Mouse (Mus musculus) cerebral cortex, adult 2 months (tissue): Measurements from ENCODE around the gene Gm15737.

ENCODE experiments used
- WGBS: fragments of 180-500 bp; shearing (Covaris S2); methylation state at CpG from one replicate; pipeline ENCODE4 v1.1.7; 2018; 5-methylcytosine and 5-hydroxymethylcytosine counted together

Gene Gm15737

DNA sequence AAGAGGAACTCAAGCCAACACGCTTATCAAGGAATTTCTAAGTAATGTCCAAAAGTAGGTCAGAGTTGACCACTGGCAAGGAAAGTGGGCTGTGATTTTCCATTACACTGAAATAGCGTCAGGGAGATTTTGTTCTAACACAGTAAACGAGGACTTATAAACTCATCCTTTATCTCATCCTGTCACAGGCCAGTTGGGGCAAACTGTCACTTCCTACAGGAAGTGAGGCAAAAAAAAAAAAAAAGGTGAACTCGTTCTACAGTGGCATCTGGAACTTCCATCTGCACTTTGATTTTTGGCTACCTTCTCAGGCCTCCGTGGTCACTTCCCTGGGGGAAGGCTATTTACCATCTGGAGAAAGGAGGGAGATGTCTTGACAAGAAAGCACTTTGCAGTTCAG is 5.7 kb downstream of the Gm15737 start:
- WGBS: 56% methylated on average over 5 of the region's 5 CpGs

DNA sequence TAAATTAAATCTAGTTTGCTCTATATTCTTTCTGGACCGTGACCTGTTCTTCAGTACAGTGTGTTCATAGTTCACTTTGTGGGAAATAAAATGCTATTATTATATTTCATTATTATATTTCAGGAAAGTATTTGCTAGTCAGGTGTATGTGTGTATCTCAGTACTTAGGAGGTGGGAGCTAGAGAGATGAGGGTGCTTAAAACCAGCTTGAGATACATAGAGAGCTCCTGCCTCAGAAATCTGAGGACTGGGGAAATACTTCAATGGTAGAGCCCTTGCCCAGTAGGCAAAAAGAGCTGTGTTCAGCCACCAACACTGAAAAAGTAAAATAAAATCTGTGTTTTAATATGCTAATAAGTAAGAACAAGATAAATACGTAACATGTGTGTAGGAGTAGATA is 6.2 kb downstream of the Gm15737 start:
- WGBS: 86% methylated on average over 2 of the region's 2 CpGs

DNA sequence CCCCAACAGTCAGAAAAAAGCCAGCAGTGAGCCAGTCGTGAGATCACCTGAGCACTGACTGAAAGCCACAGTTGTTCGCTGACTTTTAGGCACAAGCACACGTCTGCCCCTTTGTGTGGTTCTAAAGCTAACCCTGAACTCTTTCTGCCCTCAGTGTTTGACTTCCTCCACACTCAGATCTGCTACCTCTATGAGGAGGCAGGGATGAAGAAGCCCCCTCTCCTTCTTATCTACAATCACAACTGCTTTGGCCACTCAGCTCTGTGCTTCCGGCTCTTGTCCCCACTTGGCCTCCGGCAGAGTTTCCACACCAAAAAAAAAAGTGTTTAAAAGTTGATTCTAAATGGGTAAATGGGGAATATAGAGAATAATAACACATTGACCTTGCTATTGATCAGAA is 7.0 kb downstream of the Gm15737 start:
- 78% methylated on average over 5 of the region's 5 CpGs for WGBS

DNA sequence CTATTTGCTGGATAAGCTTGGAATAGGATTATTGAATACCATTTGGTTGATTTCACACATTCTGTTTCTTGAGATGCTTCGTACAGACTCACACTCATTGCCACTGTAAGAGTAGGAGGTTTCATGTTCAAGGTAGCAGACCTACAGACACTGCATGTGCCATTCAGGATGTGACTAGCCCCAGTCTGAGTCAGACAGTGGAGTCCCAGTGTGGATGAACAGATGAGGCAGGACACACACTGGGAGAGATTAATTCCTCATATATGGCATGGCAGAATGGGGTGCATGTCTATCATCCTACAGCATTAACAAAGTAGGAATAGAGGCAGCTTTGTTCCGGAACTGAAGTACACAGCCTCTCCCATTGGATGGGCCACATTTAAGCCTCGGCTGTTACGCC is 8.1 kb downstream of the Gm15737 start:
- WGBS: 86% methylated on average over 4 of the region's 4 CpGs

DNA sequence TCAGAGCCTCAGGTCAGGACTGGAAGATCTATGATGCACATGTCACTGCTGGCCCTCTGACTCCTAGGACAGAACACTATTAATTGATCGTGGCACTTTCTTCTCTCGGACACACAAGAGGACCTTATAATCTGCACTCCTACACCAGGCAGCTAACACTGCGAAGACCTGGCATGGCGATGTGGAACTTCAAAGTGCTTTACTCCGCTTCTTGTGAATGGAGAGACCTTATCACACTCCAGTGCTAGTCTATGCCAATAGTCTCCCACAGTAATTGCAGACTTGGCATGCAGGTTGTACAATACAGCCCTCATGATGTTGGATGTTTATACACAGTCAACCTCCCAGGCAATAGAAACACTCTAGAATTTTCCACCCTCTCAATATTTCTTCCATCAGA is 9.6 kb downstream of the Gm15737 start:
- 93% methylated on average over 5 of the region's 5 CpGs for WGBS

DNA sequence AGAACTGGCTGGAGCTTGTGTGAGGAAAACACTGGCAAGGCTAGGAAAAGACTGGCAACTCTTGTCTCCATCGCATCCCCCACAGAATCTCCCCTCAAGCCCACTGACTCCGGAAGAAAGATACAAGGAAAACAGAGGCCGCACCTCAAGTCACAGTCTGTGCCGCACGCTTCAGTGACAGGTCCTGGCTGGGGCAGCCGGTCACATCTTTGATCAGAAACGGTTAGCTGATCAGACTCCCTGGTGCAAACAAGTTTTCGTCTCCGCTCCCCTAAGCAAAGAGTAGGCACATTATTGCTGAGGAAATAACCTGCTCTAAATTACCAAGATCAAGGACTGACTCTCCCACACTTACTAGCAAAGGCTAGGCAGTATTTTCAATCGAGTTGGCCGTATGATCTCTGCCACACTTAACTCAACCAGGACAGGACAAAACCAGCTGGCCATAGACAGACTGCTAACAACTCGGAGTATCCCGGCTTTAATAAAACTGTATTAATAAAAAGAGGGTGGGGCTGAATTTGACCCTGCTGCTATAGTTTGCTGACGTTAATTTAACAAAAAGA is 10.6 kb downstream of the Gm15737 start:
- 91% methylated on average over 14 of the region's 14 CpGs for WGBS

DNA sequence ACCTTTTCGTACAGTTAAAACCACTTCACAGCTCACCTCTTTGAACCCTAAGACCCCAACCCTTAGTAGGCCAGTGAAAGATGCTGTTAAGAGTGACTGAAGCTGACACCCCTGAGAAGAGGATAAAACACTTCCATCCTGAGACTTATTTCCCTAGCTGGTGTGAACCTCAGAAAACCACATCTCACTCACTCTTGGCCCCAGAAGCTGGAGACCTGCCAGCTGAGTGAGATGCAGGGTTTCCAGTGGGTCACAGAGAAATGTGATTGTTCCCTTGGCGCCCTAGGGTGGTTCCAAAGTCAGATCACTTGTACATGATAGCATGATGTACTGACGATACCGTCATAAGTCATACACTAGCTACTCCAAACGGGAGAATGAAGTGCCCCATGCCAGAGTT is 13.3 kb downstream of the Gm15737 start:
- 92% methylated on average over 5 of the region's 5 CpGs for WGBS

DNA sequence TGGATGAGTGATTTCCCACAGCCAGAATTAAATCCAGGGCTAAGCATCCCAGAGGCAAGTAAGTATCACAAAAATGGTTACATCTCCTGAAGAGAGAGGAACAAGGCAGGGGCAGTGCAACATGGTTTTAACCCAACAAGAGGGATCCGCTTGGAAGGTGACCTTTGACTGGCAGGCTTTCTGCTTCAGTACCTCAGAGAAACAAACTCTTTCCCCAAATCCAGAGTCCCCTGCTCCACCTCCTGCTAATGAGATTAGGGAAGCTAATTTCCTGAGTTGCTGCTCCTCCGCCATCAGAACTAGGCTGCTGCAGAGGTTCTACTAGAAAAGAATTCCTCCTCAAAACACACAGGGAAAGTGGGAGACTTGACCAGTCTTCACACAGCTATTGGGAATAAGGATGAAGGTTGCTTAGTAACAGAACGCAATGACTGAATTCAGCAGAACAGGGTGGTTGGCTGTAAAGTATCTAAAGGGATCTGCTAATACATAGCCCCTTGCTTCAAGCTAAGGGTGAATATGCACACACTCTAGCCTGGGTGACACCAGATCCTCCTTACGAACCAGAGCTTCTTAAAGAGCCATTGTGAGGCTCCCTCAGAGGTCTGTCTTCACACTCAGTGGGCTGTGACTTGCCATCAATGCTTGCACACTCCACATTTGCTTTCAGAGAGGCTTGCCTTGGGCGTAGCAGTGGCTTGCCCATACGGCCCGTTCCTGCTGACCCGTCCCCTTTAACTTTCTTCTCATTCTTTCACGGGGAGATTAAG is 14.2 kb downstream of the Gm15737 start:
- 63% methylated on average over 9 of the region's 9 CpGs for WGBS

DNA sequence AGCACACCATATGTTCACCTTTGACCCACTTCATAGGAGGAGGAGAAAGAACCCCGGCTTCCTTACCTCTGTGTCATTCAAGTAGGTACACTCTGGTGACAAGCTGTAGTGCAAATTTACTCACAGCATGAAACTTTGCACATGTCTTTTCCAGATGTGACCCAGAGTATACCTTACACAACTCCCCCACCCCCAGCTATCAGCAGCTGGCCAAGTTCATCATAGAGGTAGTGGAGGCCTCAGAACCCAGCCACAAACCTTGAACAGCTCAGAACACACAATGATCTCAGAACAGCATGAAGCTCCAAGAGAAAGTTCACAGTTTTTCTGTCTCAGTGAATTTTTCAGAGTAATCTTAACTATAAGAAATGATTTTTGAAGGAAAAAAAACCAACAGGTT is 22.4 kb downstream of the Gm15737 start:
- whole genome bisulfite sequencing: 93% methylated on average over 1 of the region's 1 CpGs

DNA sequence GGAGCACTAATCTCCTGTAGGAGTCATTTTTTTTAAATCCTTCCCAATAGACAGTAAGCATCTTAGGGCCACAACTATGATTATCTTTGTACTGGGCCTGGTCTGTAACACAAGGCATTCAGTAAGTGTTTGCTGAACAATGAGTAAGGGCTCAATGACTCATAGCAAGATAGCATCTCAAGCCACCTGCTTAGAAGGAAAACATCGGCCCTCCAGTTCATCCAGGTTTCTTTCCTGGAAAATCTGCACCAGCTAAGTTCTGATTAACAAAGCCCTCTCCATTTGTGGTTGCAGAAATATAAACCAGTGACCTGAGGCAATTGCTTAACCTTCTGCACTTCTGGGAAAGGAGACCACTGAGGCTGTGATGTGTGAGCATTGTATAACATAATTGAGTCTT is 34.9 kb downstream of the Gm15737 start:
- 63% methylated on average over 1 of the region's 1 CpGs for WGBS

DNA sequence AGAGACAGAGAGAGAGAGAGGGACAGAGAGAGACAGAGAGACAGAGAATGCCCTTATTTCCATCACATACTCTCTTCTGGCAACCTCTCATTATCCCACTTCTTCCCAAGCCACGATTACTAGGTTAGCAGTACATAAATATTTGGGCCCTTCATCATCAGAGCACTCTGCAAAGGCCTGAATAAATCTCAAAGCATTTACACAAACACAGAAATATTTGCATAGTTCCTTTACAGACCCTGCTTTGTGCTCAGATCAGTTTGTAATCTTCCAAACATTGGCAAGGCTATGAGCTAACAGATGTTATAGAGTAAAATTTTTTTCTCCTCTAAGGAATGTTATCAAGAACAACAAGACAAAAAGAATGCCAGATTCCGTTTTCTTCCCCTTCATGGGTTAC is 35.3 kb downstream of the Gm15737 start:
- whole genome bisulfite sequencing: 56% methylated on average over 2 of the region's 2 CpGs

DNA sequence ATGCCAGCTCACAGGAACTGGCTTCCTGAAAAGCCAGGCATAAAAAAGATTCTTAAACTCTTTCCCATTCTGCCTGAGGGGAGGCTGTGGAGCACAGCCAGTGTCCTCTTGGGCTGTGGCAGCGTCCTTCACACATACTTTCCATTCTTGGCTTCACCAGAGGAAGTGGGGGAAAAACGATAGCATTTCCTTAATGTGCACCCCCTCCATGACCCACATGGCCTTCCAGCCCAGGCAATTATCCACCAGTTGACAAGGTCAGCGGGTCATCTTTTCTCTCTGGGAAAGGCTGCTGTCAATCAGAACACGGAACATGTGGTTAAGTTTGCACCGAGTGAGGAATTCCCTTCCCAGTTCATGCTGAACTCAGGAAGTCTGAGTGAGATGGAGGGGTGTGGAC is 36.8 kb downstream of the Gm15737 start:
- 60% methylated on average over 5 of the region's 5 CpGs for WGBS

DNA sequence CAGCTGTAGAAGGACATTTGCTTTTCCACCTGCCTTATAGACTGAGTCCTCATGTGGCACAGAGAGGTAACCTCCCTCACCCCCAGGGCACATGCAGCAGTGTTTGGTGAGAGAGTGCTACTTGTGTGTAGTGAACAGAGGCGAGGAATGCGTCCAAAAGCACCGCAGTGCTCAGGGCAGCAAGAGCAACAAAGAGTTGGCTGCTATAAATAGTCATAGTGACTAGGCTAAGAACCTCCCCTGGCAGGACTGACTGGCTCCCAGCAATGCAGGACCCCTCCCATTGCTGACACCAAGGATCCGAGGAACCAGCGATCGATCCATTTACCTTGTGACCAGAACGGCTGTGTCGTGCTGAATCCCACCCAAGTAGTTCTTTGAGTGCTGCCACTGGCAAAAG is 40.2 kb downstream of the Gm15737 start:
- WGBS: 55% methylated on average over 8 of the region's 8 CpGs

DNA sequence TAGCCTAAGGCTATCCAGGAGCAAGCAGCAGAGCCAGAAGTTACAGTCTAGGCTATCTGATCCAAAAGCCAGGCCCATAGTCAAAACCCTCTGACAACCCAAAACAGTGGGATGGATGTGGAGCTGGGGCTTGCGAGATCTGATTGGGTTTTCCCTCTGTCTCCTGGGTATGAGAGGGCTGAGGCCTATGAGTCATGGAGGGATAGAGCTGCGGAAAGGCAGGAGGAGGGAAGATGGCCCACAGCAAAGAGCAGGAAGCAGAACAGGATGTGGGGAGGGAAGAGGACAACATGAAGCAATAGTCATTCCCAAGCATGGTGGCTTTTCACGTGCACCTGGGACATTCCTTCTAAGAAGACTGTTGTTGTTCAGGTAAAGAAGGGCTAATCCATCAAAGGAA is 41.5 kb downstream of the Gm15737 start:
- WGBS: 88% methylated on average over 3 of the region's 3 CpGs

DNA sequence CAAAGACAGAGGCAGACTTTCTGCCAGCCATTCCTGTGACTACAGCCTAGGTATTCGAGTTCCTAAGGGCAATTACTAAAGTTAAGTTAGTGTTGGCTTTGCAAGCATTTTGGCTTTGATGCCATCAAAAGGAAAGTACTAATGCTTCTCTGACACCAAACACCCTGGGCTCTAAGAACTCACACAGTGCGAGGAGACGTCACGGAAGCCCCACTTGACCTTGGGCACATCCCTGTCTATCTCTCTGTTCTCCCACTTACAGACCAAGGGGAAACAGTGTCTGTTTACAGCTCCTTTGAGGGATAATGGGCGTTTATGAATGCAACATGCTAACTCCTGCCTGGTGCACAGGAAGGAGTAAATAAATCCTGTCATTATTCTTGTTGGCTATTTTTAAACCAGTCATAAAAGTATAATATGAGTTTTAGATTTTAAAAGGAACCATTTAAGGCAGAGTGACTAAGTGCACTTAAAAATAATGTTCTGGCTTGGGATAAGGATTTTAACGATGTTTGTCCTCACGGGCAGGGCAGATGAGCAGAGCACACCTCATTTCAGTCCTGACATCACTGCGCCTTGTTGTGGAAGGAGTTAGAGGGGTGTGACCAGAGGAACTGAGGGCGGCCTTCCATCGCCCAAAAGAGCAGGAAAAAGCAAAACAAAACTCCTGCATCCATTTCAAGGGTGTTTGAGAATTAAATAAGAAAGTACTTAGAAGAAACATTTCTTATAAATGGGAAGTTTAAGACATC is 52.0 kb downstream of the Gm15737 start:
- 75% methylated on average over 10 of the region's 10 CpGs for WGBS

DNA sequence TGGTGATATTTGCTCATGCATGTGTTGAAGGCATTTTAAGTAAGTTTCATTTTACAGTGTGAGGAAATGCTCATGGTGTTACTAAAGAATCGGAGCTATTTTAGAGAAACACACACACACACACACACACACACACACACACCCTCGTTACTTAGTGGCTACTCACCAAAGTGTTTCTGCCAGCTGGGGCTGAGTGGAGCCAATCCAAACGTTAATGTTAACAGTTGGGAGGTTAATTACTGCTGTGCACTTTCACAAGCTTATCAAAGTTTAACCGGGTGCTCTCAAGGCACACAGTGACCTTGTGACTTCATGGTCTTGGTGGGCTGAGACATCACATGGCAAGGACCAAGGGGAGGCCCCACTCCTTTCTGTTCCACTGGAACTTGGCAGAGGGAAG is 52.7 kb downstream of the Gm15737 start:
- 35% methylated on average over 4 of the region's 4 CpGs for whole genome bisulfite sequencing

DNA sequence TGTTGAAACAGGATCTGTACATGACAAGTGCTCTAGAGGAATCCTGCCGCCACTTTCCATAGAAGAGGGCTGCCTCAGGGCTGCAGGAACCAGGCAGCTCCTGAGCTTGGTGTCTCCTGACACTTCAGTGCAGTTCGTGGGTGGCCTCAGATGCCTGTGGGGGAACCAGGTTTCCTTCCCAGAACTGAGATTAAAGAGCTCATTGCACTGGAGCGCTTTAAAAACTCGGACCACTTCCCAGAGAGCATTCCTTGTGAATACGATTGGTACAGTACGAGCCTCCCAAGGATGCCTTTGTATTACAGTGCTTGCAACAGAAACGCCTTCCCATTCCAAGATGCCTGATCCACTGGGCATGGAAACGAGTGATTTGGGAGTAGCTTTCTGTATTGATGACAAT is 55.4 kb downstream of the Gm15737 start:
- WGBS: 58% methylated on average over 8 of the region's 8 CpGs

DNA sequence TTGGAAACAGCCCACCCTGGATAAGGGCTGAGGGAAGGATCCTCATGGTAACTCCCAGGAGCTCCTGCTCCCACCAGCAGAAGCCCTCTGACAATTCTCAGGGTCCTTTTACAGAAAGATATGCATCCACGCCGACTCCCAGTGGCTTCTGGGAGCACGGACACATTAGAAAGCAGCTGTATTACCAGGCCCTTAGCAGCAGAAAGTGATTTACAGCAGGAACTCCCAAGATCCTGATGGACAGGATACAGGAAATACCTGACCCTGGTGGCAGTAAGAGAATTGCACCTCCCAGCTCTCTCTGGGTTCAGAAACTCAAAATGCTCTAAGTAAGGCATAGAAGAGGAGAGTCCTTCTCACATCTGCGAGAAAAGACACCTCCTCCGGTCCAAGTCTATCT is 59.1 kb downstream of the Gm15737 start:
- WGBS: 95% methylated on average over 5 of the region's 5 CpGs
